Mouse (Mus musculus) G1E (cell line): ENCODE results near the gene Crybg1. TPM values are rescaled to one million over a fixed set of nuclear protein-coding genes. Genes with fewer than 3 reads are reported as not detected.

Experiments used
- ATAC-seq: 2 replicates; pipeline ENCODE4 v1.8.0; 2016; ENCODE audit warnings: mild to moderate bottlenecking; ENCODE audit not compliant: insufficient number of reproducible peaks, poor library complexity, low FRiP score, severe bottlenecking; ENCODE audit errors: extremely low read depth
- DNase-seq: peaks from one replicate; pipeline ENCODE4 v3.0.0; 2012; ENCODE audit warnings: low spot score
- H3K27me3 ChIP-seq: 2 replicates; pipeline ENCODE4 v1.6.1; 2012; ENCODE audit warnings: mild to moderate bottlenecking, low read length, inconsistent platforms; ENCODE audit not compliant: insufficient read depth
- H3K36me3 ChIP-seq: replicated peaks from 2 replicates; pipeline ENCODE3; 2012; ENCODE audit warnings: mild to moderate bottlenecking, inconsistent platforms
- H3K4me1 ChIP-seq: 2 replicates; pipeline ENCODE4 v1.6.1; 2012; ENCODE audit warnings: low read depth, low read length, inconsistent platforms, mixed read lengths; ENCODE audit not compliant: insufficient read depth
- H3K4me3 ChIP-seq: 2 replicates; pipeline ENCODE4 v1.5.1; 2012; ENCODE audit warnings: low read depth, mild to moderate bottlenecking, inconsistent platforms, low read length, moderate library complexity, mixed read lengths
- H3K9me3 ChIP-seq: replicated peaks from 2 replicates; pipeline ENCODE4 v1.6.1; 2012; ENCODE audit warnings: inconsistent platforms
- CTCF ChIP-seq: IDR thresholded peaks from 2 replicates; pipeline ENCODE4 v1.5.1; 2012; ENCODE audit warnings: low read depth, low read length, inconsistent platforms, mixed read lengths
- GATA1 ChIP-seq: IDR thresholded peaks from 2 replicates; pipeline ENCODE4 v1.6.1; 2012; ENCODE audit warnings: borderline replicate concordance, low read length, inconsistent platforms, mixed read lengths
- GATA2 ChIP-seq: IDR thresholded peaks from 2 replicates; pipeline ENCODE4 v1.6.1; 2012; ENCODE audit warnings: low read depth, low read length, inconsistent platforms, borderline replicate concordance
- POLR2AphosphoS5 ChIP-seq: IDR thresholded peaks from 2 replicates; pipeline ENCODE4 v1.6.1; 2012; ENCODE audit warnings: low read depth, low read length, inconsistent platforms; ENCODE audit not compliant: insufficient replicate concordance
- TAL1 ChIP-seq: conservative IDR thresholded peaks from 2 replicates; pipeline ENCODE4 v1.6.1; 2012; ENCODE audit warnings: low read depth, low read length, inconsistent platforms, mixed read lengths
- polyA plus RNA-seq: library from polyadenylated mRNA; stranded (reverse); fragments of >175 nt; gene quantifications from 2 replicates; pipeline ENCODE4 v1.2.3, GENCODE M21; 2012
- total RNA-seq, 2 experiments: library from RNA; stranded (forward) in 1 of 2; stranded (reverse) in 1 of 2; fragments of 200-1000 nt in 1 of 2; fragments of >200 nt in 1 of 2; fragmentation: Nextera tagmentation in 1 of 2; gene quantifications; 2 replicates each; pipeline ENCODE4 v1.2.3; 2014 to 2017

Gene Crybg1
- total and polyA plus RNA-seq, 3 experiments = 4.7 to 20.2 (median 13.9) TPM

- DNase-seq (no peak), ATAC-seq (no peak)
- no peaks in the 10 kb centered on the region for H3K36me3 ChIP-seq
These were observed 36.5 kb downstream of the Crybg1 start for GRCm38 (mm10) chr10:44112005-44112675.

DNA sequence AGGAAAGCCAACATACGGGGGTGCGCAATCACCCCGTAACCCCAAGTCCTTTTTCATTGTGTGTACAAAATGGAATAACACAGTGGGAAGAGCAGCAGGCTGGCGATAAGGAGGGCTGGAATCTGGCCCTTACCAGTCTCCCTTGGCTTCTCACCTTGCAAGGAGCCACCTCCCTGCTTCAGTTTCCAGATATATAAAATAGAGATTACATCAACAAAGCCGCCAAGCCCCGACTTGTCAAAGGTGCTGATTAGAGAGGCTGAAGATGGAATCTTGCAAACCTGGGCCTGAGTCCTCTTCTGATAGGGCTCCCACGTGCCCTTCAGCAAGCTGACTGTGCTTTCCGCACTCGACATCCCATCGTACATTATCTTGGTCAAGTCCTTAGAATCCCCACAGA lies 37.5 kb downstream of the Crybg1 start:
- Histone ChIP-seq H3K4me1 (no peaks in the 10 kb centered on the region), H3K4me3 (no peak overlapping the region), H3K27me3 (peaks cover 4% of the 10 kb centered on the region; the same call in 1 of the 2 replicates), H3K36me3 (no peaks in the 10 kb centered on the region), H3K9me3 (no peaks in the 10 kb centered on the region)
- no peak for ATAC-seq
- no peak for DNase-seq
- TF ChIP-seq CTCF (no peak), GATA1 (no peak), GATA2 (no peak)

More at GRCm38 (mm10) chr10:44112005-44112675, 36.5 kb downstream of the Crybg1 start:
- Histone ChIP-seq H3K4me3 (no peak overlapping the region), H3K9me3 (no peaks in the 10 kb centered on the region), H3K4me1 (no peaks in the 10 kb centered on the region), H3K27me3 (peaks cover 4% of the 10 kb centered on the region; the same call in 1 of the 2 replicates)
- no peak for TF ChIP-seq GATA2
- no peak for TF ChIP-seq TAL1
- TF ChIP-seq POLR2AphosphoS5 = no peak
- no peak for TF ChIP-seq GATA1
- TF ChIP-seq CTCF = no peak

GRCm38 (mm10) chr10:44110460-44110859 lies 38.2 kb downstream of the Crybg1 start:
- no peak overlapping the region for H3K4me3 ChIP-seq
- H3K27me3 ChIP-seq = peaks cover 4% of the 10 kb centered on the region; the same call in 1 of the 2 replicates
- no peaks in the 10 kb centered on the region for H3K9me3 ChIP-seq
- H3K4me1 ChIP-seq = no peaks in the 10 kb centered on the region
- no peak for TF ChIP-seq CTCF
- TF ChIP-seq GATA1 = no peak
- no peak for TF ChIP-seq POLR2AphosphoS5
- no peak for TF ChIP-seq GATA2
- TF ChIP-seq TAL1 = no peak
- DNase-seq = no peak
- ATAC-seq = no peak
- no peaks in the 10 kb centered on the region for H3K36me3 ChIP-seq

DNA sequence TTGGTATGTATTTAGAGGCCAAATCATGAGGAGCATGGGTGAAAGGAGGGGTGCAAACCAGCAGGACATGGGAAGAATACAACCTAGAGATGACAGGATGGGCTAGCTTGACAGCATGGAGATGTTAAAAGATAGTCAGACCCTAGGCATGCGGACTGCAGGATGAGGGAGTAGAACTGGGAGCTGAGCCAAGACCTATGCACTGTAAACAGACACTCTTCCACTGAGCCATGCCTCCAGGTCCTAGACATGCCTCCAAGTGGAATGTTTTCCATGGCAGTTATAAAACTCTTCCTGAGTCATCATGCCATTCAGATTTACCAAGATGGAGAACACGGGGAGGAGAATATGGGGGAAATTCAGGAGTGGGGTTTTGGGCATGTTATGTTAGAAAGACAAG lies 53.9 kb downstream of the Crybg1 start:
- Histone ChIP-seq H3K9me3 (no peaks in the 10 kb centered on the region), H3K27me3 (no peaks in the 10 kb centered on the region), H3K4me3 (no peak overlapping the region), H3K4me1 (no peaks in the 10 kb centered on the region), H3K36me3 (no peaks in the 10 kb centered on the region)
- TF ChIP-seq GATA2 (no peak), GATA1 (no peak), CTCF (no peak)
- no peak for DNase-seq
- no peak for ATAC-seq

DNA sequence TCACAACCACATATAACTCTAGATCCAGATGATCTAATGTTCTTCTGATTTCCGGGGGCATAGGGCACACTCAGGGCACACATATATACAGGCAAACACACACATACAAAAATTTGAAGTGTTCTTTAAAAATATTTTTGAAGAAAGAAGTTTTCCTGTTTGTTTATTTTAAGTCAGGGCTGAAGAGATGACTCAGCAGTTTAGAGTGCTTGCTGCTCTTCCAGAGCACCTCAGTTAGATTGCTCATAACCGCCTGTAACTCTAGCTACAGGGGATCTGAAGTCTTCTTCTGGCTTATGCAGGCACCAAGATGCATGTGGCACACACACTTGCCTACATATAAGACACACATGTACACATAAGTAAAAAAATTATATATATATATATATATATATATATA lies 56.9 kb downstream of the Crybg1 start:
- ATAC-seq = no peak
- no peak for TF ChIP-seq GATA1
- no peak for TF ChIP-seq TAL1
- TF ChIP-seq POLR2AphosphoS5 = no peak
- TF ChIP-seq CTCF = no peak
- TF ChIP-seq GATA2 = no peak

GRCm38 (mm10) chr10:44080351-44080750 lies 68.3 kb downstream of the Crybg1 start:
- H3K4me3 ChIP-seq = no peak overlapping the region
- DNase-seq = no peak
- no peaks in the 10 kb centered on the region for H3K36me3 ChIP-seq
- 0 out of 2 replicates have a peak, but pooled peaks cover 3% of the 10 kb centered on the region for H3K4me1 ChIP-seq
- no peak for TF ChIP-seq TAL1
- no peak for TF ChIP-seq POLR2AphosphoS5
- no peak for TF ChIP-seq CTCF
- TF ChIP-seq GATA1 = no peak
- TF ChIP-seq GATA2 = no peak
- H3K27me3 ChIP-seq = peaks cover 2% of the 10 kb centered on the region; the same call in 1 of the 2 replicates
- H3K9me3 ChIP-seq = no peaks in the 10 kb centered on the region
- no peak for ATAC-seq

More for the DNA sequence above, 56.9 kb downstream of the Crybg1 start:
- H3K27me3 ChIP-seq = no peaks in the 10 kb centered on the region
- no peak for DNase-seq
- no peak overlapping the region for H3K4me3 ChIP-seq
- H3K4me1 ChIP-seq = no peaks in the 10 kb centered on the region
- no peaks in the 10 kb centered on the region for H3K9me3 ChIP-seq
- no peaks in the 10 kb centered on the region for H3K36me3 ChIP-seq
